Mouse (Mus musculus) thymus, adult 2 months (tissue): ENCODE data around the gene Trpc4ap. TPM values are rescaled to one million over a fixed set of nuclear protein-coding genes. Genes with fewer than 3 reads are reported as not detected.

Experiments
- DNase-seq: peaks from one replicate; pipeline ENCODE4 v3.0.0; 2021
- H3K27ac ChIP-seq: fragments of 200-500 bp; 2 replicates; pipeline ENCODE4 v1.5.1; 2012; ENCODE audit warnings: low read length, control low read depth; ENCODE audit not compliant: control insufficient read depth, insufficient read depth
- H3K27me3 ChIP-seq: fragments of 200-500 bp; 2 replicates; pipeline ENCODE4 v1.6.1; 2012; ENCODE audit warnings: mild to moderate bottlenecking, low read length, moderate library complexity, mixed read lengths; ENCODE audit not compliant: control insufficient read depth, insufficient read depth
- H3K36me3 ChIP-seq: fragments of 200-500 bp; 2 replicates; pipeline ENCODE4 v1.6.1; 2012; ENCODE audit warnings: mild to moderate bottlenecking, low read length, moderate library complexity; ENCODE audit not compliant: control insufficient read depth, insufficient read depth
- H3K4me1 ChIP-seq: fragments of 200-500 bp; replicated peaks from 2 replicates; pipeline ENCODE4 v1.6.1; 2012; ENCODE audit warnings: low read length; ENCODE audit not compliant: control insufficient read depth, insufficient read depth
- H3K4me3 ChIP-seq: fragments of 200-500 bp; 2 replicates; pipeline ENCODE4 v1.5.1; 2012; ENCODE audit warnings: mild to moderate bottlenecking, low read length, control low read depth, moderate library complexity; ENCODE audit not compliant: control insufficient read depth, insufficient read depth
- CTCF ChIP-seq: fragments of 200-500 bp; IDR thresholded peaks from 2 replicates; pipeline ENCODE4 v1.5.1; 2012; ENCODE audit warnings: mild to moderate bottlenecking, control low read depth, low read length, moderate library complexity, borderline replicate concordance; ENCODE audit not compliant: control insufficient read depth, poor library complexity, insufficient read depth; ENCODE audit errors: extremely low read depth
- POLR2A ChIP-seq: fragments of 200-500 bp; IDR thresholded peaks from 2 replicates; pipeline ENCODE4 v1.6.1; 2012; ENCODE audit warnings: mild to moderate bottlenecking, low read length, control low read depth, moderate library complexity; ENCODE audit not compliant: control insufficient read depth, poor library complexity, insufficient read depth; ENCODE audit errors: extremely low read depth
- WGBS: fragments of 180-500 bp; shearing (Covaris S2); methylation state at CpG from one replicate; pipeline ENCODE4 v1.1.7; 2018; 5-methylcytosine and 5-hydroxymethylcytosine counted together
- polyA plus RNA-seq: library from polyadenylated mRNA; depleted of rRNA; stranded (reverse); fragments of >200 nt; gene quantifications from 2 replicates; pipeline ENCODE4 v1.2.3, GENCODE M21; 2012

The Trpc4ap gene
- polyA plus RNA-seq, 1 experiment: 518 TPM

- peaks cover 84% of the 10 kb centered on the region for H3K36me3 ChIP-seq
- H3K27me3 ChIP-seq: no peaks in the 10 kb centered on the region
- TF ChIP-seq POLR2A (no peak), CTCF (no peak)
- no peak overlapping the region for H3K27ac ChIP-seq
- no peak for DNase-seq
- WGBS: 90% methylated on average over 4 of the region's 4 CpGs
- H3K4me1 ChIP-seq: no peaks in the 10 kb centered on the region
- H3K4me3 ChIP-seq: no peak overlapping the region
These were observed 54.8 kb downstream of the Trpc4ap start for GRCm38 (mm10) chr2:155637411-155637810.

GRCm38 (mm10) chr2:155636881-155637280 lies 55.3 kb downstream of the Trpc4ap start:
- no peak for DNase-seq
- Histone ChIP-seq H3K4me3 (no peak overlapping the region), H3K36me3 (peaks cover 79% of the 10 kb centered on the region), H3K4me1 (no peaks in the 10 kb centered on the region), H3K27ac (no peak overlapping the region), H3K27me3 (no peaks in the 10 kb centered on the region)
- no peak for TF ChIP-seq CTCF
- no peak for TF ChIP-seq POLR2A

GRCm38 (mm10) chr2:155635961-155636360 lies 56.2 kb downstream of the Trpc4ap start:
- DNase-seq: no peak
- TF ChIP-seq POLR2A: no peak
- no peak for TF ChIP-seq CTCF
- WGBS: 98% methylated on average over 8 of the region's 8 CpGs
- Histone ChIP-seq H3K27me3 (no peaks in the 10 kb centered on the region; the same call in 1 of the 2 replicates), H3K4me3 (no peak overlapping the region), H3K36me3 (peaks cover 70% of the 10 kb centered on the region), H3K27ac (no peak overlapping the region), H3K4me1 (no peaks in the 10 kb centered on the region)

- WGBS: 96% methylated on average over 8 of the region's 8 CpGs
- TF ChIP-seq POLR2A (no peak), CTCF (no peak)
- H3K4me3 ChIP-seq: no peak overlapping the region
- no peaks in the 10 kb centered on the region; the same call in 1 of the 2 replicates for H3K27me3 ChIP-seq
- peaks cover 56% of the 10 kb centered on the region for H3K36me3 ChIP-seq
- H3K27ac ChIP-seq: no peak overlapping the region
- peaks cover 1% of the 10 kb centered on the region; the same call in 1 of the 2 replicates for H3K4me1 ChIP-seq
- DNase-seq: no peak
These were observed 57.6 kb downstream of the Trpc4ap start for GRCm38 (mm10) chr2:155634562-155634961.

GRCm38 (mm10) chr2:155633731-155634130 lies 58.5 kb downstream of the Trpc4ap start:
- Histone ChIP-seq H3K4me1 (peaks cover 5% of the 10 kb centered on the region), H3K27me3 (no peaks in the 10 kb centered on the region; the same call in 1 of the 2 replicates), H3K27ac (no peak overlapping the region), H3K4me3 (no peak overlapping the region), H3K36me3 (peaks cover 47% of the 10 kb centered on the region)
- no peak for TF ChIP-seq CTCF
- WGBS: 95% methylated on average over 9 of the region's 9 CpGs
- no peak for DNase-seq

- peaks cover 5% of the 10 kb centered on the region for H3K4me1 ChIP-seq
- DNase-seq: no peak
- no peak overlapping the region for H3K4me3 ChIP-seq
- no peaks in the 10 kb centered on the region; the same call in 1 of the 2 replicates for H3K27me3 ChIP-seq
- TF ChIP-seq CTCF: no peak
- TF ChIP-seq POLR2A: no peak
- H3K36me3 ChIP-seq: peaks cover 46% of the 10 kb centered on the region
- H3K27ac ChIP-seq: no peak overlapping the region
- 97% methylated on average over 19 of the region's 19 CpGs for WGBS
These were observed 59.1 kb downstream of the Trpc4ap start for GRCm38 (mm10) chr2:155633121-155633520.
